Comparison of ENCODE assay signal across 8 mouse cellular contexts in genomic region chr7:60733331-60733994, GRCm38 (mm10).
A peak's percentile ranks its signal among the peaks of the same experiment; 100 is the strongest.
DNase-seq lines count a peak whose midpoint lies in the region; ATAC-seq and TF ChIP-seq lines count a peak whose summit lies in the region.
"Not testable (repeated sequence)": the region's sequence is repeated elsewhere in the genome, so short reads cannot be mapped to it uniquely, and the experiment has no call there.

No protein-coding gene starts in this region.

- H3K4me2 ChIP-seq in forebrain, embryonic 14.5 days (ENCODE audit: low read length) = peak overlapping the region; percentile 18; the same call in 1 of the 2 replicates
- H3K4me2 ChIP-seq in heart, embryonic 16.5 days (ENCODE audit: low read depth, low read length) = peak overlapping the region; percentile 49
- peak overlapping the region; percentile 21; the same call in 1 of the 2 replicates for H3K4me2 ChIP-seq in kidney, postnatal 0 days (ENCODE audit: low read length)

- TF ChIP-seq CTCF in kidney, postnatal 0 days (IDR thresholded peaks at IDR 0.05; ENCODE audit: low read depth) = not testable (repeated sequence)

- H3K27ac ChIP-seq in forebrain, embryonic 14.5 days (ENCODE audit: low read depth, low read length); heart, embryonic 16.5 days (ENCODE audit: low read length); kidney, postnatal 0 days; midbrain, embryonic 10.5 days (replicated peaks): not testable (repeated sequence)

- 62% methylated on average over 20 of the region's 20 CpGs for WGBS in forebrain, embryonic 14.5 days
- WGBS in heart, embryonic 16.5 days = 38% methylated on average over 20 of the region's 20 CpGs
- WGBS in kidney, postnatal 0 days = 48% methylated on average over 20 of the region's 20 CpGs
- WGBS in midbrain, embryonic 10.5 days = 54% methylated on average over 20 of the region's 20 CpGs

- not testable (repeated sequence) for H3K36me3 ChIP-seq in forebrain, embryonic 14.5 days (ENCODE audit: control insufficient read depth, insufficient read depth, low read length); heart, embryonic 16.5 days (ENCODE audit: control insufficient read depth, insufficient read depth); kidney, postnatal 0 days (ENCODE audit: insufficient read depth, low read length); midbrain, embryonic 10.5 days

- peak; percentile 86 for ATAC-seq in forebrain, embryonic 14.5 days
- not testable (repeated sequence) for ATAC-seq in heart, embryonic 16.5 days (replicated peaks; ENCODE audit: extremely low read depth, insufficient read depth, low FRiP score); kidney, postnatal 0 days (replicated peaks; ENCODE audit: low FRiP score, low read depth)

- peak; percentile 0 for DNase-seq in Muller cell, postnatal 12 days (ENCODE audit: inconsistent ontology term)
- peak; percentile 11 to 58 for DNase-seq in cerebellum, postnatal 25 days
- peak; percentile 59 for DNase-seq in forebrain, embryonic 14.5 days (ENCODE audit: low spot score)
- not testable (repeated sequence) for DNase-seq in kidney, postnatal 0 days (ENCODE audit: low spot score)
- DNase-seq in left cerebral cortex, postnatal 36 days (ENCODE audit: low spot score in 2 of 2) = peak; percentile 23 to 50
- DNase-seq in midbrain, embryonic 10.5 days (ENCODE audit: low spot score) = peak; percentile 32
- peak; percentile 76 for DNase-seq in right cerebral cortex, adult 18-20 months

- H3K4me3 ChIP-seq in forebrain, embryonic 14.5 days (ENCODE audit: low read depth, low read length); kidney, postnatal 0 days (replicated peaks; ENCODE audit: low read depth, low read length): not testable (repeated sequence)
- peak overlapping the region; percentile 23 for H3K4me3 ChIP-seq in heart, embryonic 16.5 days (ENCODE audit: low read length)
- H3K4me3 ChIP-seq in midbrain, embryonic 10.5 days = peak overlapping the region; percentile 28; the same call in 1 of the 2 replicates

- intact Hi-C loops in left cerebral cortex, postnatal 36 days (cut with DNase I) = not testable (repeated sequence)

- not testable (repeated sequence) for H3K27me3 ChIP-seq in forebrain, embryonic 14.5 days (replicated peaks; ENCODE audit: control insufficient read depth, insufficient read depth, low read length); heart, embryonic 16.5 days (ENCODE audit: control insufficient read depth, insufficient read depth, low read length); kidney, postnatal 0 days (ENCODE audit: insufficient read depth, low read length); midbrain, embryonic 10.5 days (ENCODE audit: low read depth, poor library complexity, severe bottlenecking)

- H3K9me3 ChIP-seq in forebrain, embryonic 14.5 days (replicated peaks; ENCODE audit: control insufficient read depth, low read length); heart, embryonic 16.5 days (replicated peaks; ENCODE audit: control insufficient read depth, low read length); kidney, postnatal 0 days (replicated peaks; ENCODE audit: low read length); midbrain, embryonic 10.5 days (replicated peaks): not testable (repeated sequence)

- H3K4me1 ChIP-seq in forebrain, embryonic 14.5 days (ENCODE audit: control insufficient read depth, insufficient read depth, low read length); heart, embryonic 16.5 days (ENCODE audit: control insufficient read depth, insufficient read depth, low read length); kidney, postnatal 0 days (replicated peaks; ENCODE audit: insufficient read depth, low read length); midbrain, embryonic 10.5 days: not testable (repeated sequence)

- peak overlapping the region; percentile 17; the same call in 1 of the 2 replicates for H3K9ac ChIP-seq in forebrain, embryonic 14.5 days (ENCODE audit: low read length)
- H3K9ac ChIP-seq in heart, embryonic 16.5 days (ENCODE audit: low read length); kidney, postnatal 0 days (ENCODE audit: low read depth, low read length): not testable (repeated sequence)
